Mouse (Mus musculus): ENCODE results near the gene Olfr3. TPM values are rescaled to one million over a fixed set of nuclear protein-coding genes. Genes with fewer than 3 reads are reported as not detected.

The Olfr3 gene
- total RNA-seq (2012; rRNA removed) (not detected in 2 replicates), polyA plus RNA-seq (2012; ENCODE audit: insufficient read depth in 1 of 2, insufficient read length in 2 of 2, low read depth in 1 of 2, low replicate concordance in 2 of 2, missing spikeins in 1 of 2) (not detected)

DNA sequence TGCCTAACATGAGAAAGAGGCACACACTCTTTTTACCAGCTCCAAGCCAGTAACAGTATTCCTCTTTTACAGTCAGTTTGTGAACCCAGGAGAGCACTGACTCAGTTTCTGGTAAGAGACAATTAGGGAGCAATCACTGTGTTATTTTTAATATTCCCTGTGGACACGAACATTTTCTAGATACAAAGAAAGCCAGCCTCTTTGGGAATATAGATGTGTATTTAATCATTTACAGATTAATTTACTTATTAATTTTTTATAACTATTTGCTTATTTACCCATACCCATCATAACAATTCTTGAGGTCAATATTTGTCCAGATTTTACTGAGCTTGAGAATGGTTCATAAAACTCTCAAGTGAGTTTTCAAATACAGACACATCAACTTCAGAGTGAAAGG, at the start of gene Olfr3:
Gene Olfr3 (minus strand): TSS at position 101 of the 400 bp plus-strand sequence.
- TF ChIP-seq GABPA (IDR thresholded peaks at IDR 0.05; ENCODE audit: low read depth, low read length) (no peak), EP300 (IDR thresholded peaks at IDR 0.05; ENCODE audit: low read depth in 1 of 2, low read length in 2 of 2) (no peak), MAZ (IDR thresholded peaks at IDR 0.05; ENCODE audit: low read depth, low read length) (no peak), USF1 (IDR thresholded peaks at IDR 0.05; ENCODE audit: low read depth, low read length) (no peak), JUND (IDR thresholded peaks at IDR 0.05; ENCODE audit: low read depth, low read length) (no peak), RAD21 (IDR thresholded peaks at IDR 0.05; ENCODE audit: low read depth, low read length) (no peak), KAT2A (conservative IDR thresholded peaks at IDR 0.05; ENCODE audit: low read depth, low read length) (no peak), TBP (IDR thresholded peaks at IDR 0.05; ENCODE audit: low read depth, low read length) (no peak), SIN3A (IDR thresholded peaks at IDR 0.05; ENCODE audit: low read length) (no peak), CTCF (IDR thresholded peaks at IDR 0.05 in 2 of 3, conservative IDR thresholded peaks at IDR 0.05 in 1 of 3; ENCODE audit: control insufficient read depth in 1 of 3, insufficient read depth in 1 of 3, low read depth in 2 of 3, low read length in 3 of 3, poor library complexity in 1 of 3, severe bottlenecking in 1 of 3) (no peak), HCFC1 (IDR thresholded peaks at IDR 0.05; ENCODE audit: low read depth, low read length) (no peak), ZNF384 (IDR thresholded peaks at IDR 0.05; ENCODE audit: low read depth, low read length) (no peak), MXI1 (IDR thresholded peaks at IDR 0.05; ENCODE audit: low read depth, low read length) (no peak), ZC3H11A (IDR thresholded peaks at IDR 0.05; ENCODE audit: low read depth, low read length) (no peak), GATA1 (IDR thresholded peaks at IDR 0.05; ENCODE audit: low read depth, low read length) (no peak), RCOR1 (IDR thresholded peaks at IDR 0.05; ENCODE audit: low read depth, low read length) (no peak), ZKSCAN1 (IDR thresholded peaks at IDR 0.05; ENCODE audit: low read depth, low read length) (no peak), ELF1 (IDR thresholded peaks at IDR 0.05; ENCODE audit: low read depth, low read length) (no peak)
- Histone ChIP-seq H3K27me3 (ENCODE audit: control insufficient read depth in 1 of 2, insufficient read depth in 2 of 2, low read length in 2 of 2) (no peaks in the 10 kb centered on the region), H3K4me3 (ENCODE audit: control insufficient read depth in 1 of 2, insufficient read depth in 1 of 2, low read depth in 2 of 2, low read length in 2 of 2) (no peak within 1 kb of the TSS), H3K79me2 (ENCODE audit: control insufficient read depth, insufficient read depth, low read length, poor library complexity) (no peaks in the 10 kb centered on the region), H3K36me3 (ENCODE audit: control insufficient read depth in 1 of 2, insufficient read depth in 2 of 2, low read length in 2 of 2) (no peaks in the 10 kb centered on the region), H3K9me3 (replicated peaks; ENCODE audit: insufficient read depth, low read length) (no peaks in the 10 kb centered on the region), H3K27ac (ENCODE audit: control insufficient read depth, low read depth, low read length) (no peak within 1 kb of the TSS), H3K9ac (ENCODE audit: control insufficient read depth, low read depth, low read length, poor library complexity, severe bottlenecking) (no peak within 1 kb of the TSS), H3K4me1 (ENCODE audit: control insufficient read depth in 1 of 2, insufficient read depth in 2 of 2, low read length in 2 of 2) (no peaks in the 10 kb centered on the region)
- DNase-seq (ENCODE audit: low read depth, low spot score): no peak

GRCm38 (mm10) chr2:36862560-36862959, 45.7 kb upstream of the Olfr3 start, which contains the start of gene Olfr351:
Gene Olfr351 (minus strand): TSS chr2:36862660.
- DNase-seq (ENCODE audit: low read depth, low spot score): no peak
- Histone ChIP-seq H3K27me3 (ENCODE audit: control insufficient read depth in 1 of 2, insufficient read depth in 2 of 2, low read length in 2 of 2) (no peaks in the 10 kb centered on the region), H3K79me2 (ENCODE audit: control insufficient read depth, insufficient read depth, low read length, poor library complexity) (no peaks in the 10 kb centered on the region), H3K9me3 (replicated peaks; ENCODE audit: insufficient read depth, low read length) (no peaks in the 10 kb centered on the region), H3K36me3 (ENCODE audit: control insufficient read depth in 1 of 2, insufficient read depth in 2 of 2, low read length in 2 of 2) (no peaks in the 10 kb centered on the region), H3K4me3 (ENCODE audit: control insufficient read depth in 1 of 2, insufficient read depth in 1 of 2, low read depth in 2 of 2, low read length in 2 of 2) (no peak within 1 kb of the TSS), H3K4me1 (ENCODE audit: control insufficient read depth in 1 of 2, insufficient read depth in 2 of 2, low read length in 2 of 2) (no peaks in the 10 kb centered on the region), H3K9ac (ENCODE audit: control insufficient read depth, low read depth, low read length, poor library complexity, severe bottlenecking) (no peak within 1 kb of the TSS), H3K27ac (ENCODE audit: control insufficient read depth, low read depth, low read length) (no peak within 1 kb of the TSS)
- no peak for TF ChIP-seq USF1 (IDR thresholded peaks at IDR 0.05; ENCODE audit: low read depth, low read length)
- no peak for TF ChIP-seq SMC3 (IDR thresholded peaks at IDR 0.05; ENCODE audit: low read depth, low read length)
- TF ChIP-seq ZNF384 (IDR thresholded peaks at IDR 0.05; ENCODE audit: low read depth, low read length): no peak
- no peak for TF ChIP-seq BHLHE40 (IDR thresholded peaks at IDR 0.05; ENCODE audit: borderline replicate concordance, low read depth, low read length)
- TF ChIP-seq TAL1 (IDR thresholded peaks at IDR 0.05; ENCODE audit: low read length): no peak
- no peak for TF ChIP-seq SIN3A (IDR thresholded peaks at IDR 0.05; ENCODE audit: low read length)
- TF ChIP-seq GATA1 (IDR thresholded peaks at IDR 0.05; ENCODE audit: low read depth, low read length): no peak
- TF ChIP-seq ZKSCAN1 (IDR thresholded peaks at IDR 0.05; ENCODE audit: low read depth, low read length): no peak
- TF ChIP-seq ELF1 (IDR thresholded peaks at IDR 0.05; ENCODE audit: low read depth, low read length): no peak
- no peak for TF ChIP-seq ZMIZ1 (IDR thresholded peaks at IDR 0.05; ENCODE audit: low read depth, low read length)
- no peak for TF ChIP-seq MYC (IDR thresholded peaks at IDR 0.05; ENCODE audit: low read depth, low read length)
- no peak for TF ChIP-seq HCFC1 (IDR thresholded peaks at IDR 0.05; ENCODE audit: low read depth, low read length)
- TF ChIP-seq NRF1 (IDR thresholded peaks at IDR 0.05; ENCODE audit: insufficient read depth, low read depth, low read length, poor library complexity, severe bottlenecking): no peak
- no peak for TF ChIP-seq MAZ (IDR thresholded peaks at IDR 0.05; ENCODE audit: low read depth, low read length)
- TF ChIP-seq E2F4 (IDR thresholded peaks at IDR 0.05; ENCODE audit: borderline replicate concordance, low read depth, low read length): no peak
- TF ChIP-seq KAT2A (conservative IDR thresholded peaks at IDR 0.05; ENCODE audit: low read depth, low read length): no peak
- no peak for TF ChIP-seq RAD21 (IDR thresholded peaks at IDR 0.05; ENCODE audit: low read depth, low read length)
- TF ChIP-seq MYB (IDR thresholded peaks at IDR 0.05; ENCODE audit: low read depth, low read length): no peak
- no peak for TF ChIP-seq NELFE (IDR thresholded peaks at IDR 0.05; ENCODE audit: low read depth, low read length)

Data from MEL (cell line).